Mouse (Mus musculus) olfactory bulb, adult 2 months (tissue): ENCODE data around the gene Cyp4a10.

Experiments
- CTCF ChIP-seq: fragments of 200-500 bp; IDR thresholded peaks from 2 replicates; pipeline ENCODE4 v1.5.1; 2012; ENCODE audit warnings: low read depth, mild to moderate bottlenecking, low read length, moderate library complexity; ENCODE audit not compliant: insufficient read depth
- POLR2A ChIP-seq: fragments of 200-500 bp; IDR thresholded peaks from 2 replicates; pipeline ENCODE4 v1.6.1; 2012; ENCODE audit warnings: mild to moderate bottlenecking, low read depth, low read length, moderate library complexity; ENCODE audit not compliant: insufficient read depth

- TF ChIP-seq POLR2A (no peak), CTCF (no peak)
Observed at GRCm38 (mm10) chr4:115496001-115496400, 22.1 kb upstream of the Cyp4a10 start, which contains the start of gene Cyp4a14.
